26 mouse cellular contexts compared by ENCODE assay signal in the genomic region with DNA sequence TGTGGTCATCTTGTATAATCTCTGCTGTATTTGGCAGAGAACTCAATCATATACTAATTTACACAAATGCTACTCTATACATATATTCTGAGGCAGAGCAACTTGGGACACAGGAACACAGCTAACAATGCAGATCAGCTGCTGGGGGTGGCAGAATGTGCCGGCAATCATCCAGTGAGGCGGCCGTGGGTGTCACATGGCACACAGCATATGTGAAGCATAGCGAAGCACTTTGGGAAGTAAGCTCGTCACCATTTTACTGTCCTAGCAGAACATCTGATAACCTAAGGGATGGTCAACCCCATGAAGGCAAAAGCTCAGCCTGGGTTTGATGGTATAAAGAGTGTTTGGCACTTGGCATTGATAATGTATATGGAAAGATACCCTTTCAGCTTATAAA.
DNase-seq lines count a peak whose midpoint lies in the region; ATAC-seq and TF ChIP-seq lines count a peak whose summit lies in the region.
"Had no signal": no experiment of that assay in that cellular context is flagged by ENCODE, and none has a peak within 500 bp of the region (broad histone marks: within the 10 kb centered on the region; RNA-seq: fewer than 3 reads in every experiment).

No protein-coding gene starts in this region.

- no peak for TF ChIP-seq CTCF in gastrocnemius, adult 2 months (IDR thresholded peaks at IDR 0.05)

- H3K4me3 ChIP-seq in gastrocnemius, adult 2 months, result no peak overlapping the region
- H3K4me3 ChIP-seq: embryonic facial prominence, embryonic 15.5 days; heart, embryonic 13.5 days; hindbrain, embryonic 12.5 days; kidney, embryonic 15.5 days; limb, embryonic 13.5 days; liver, embryonic 12.5 days; midbrain, embryonic 12.5 days; stomach, embryonic 15.5 days had no signal

- DNase-seq in frontal cortex, postnatal 14 days (ENCODE audit: low spot score in 2 of 2), result no peak
- DNase-seq in layer of hippocampus, adult 9-11 months, result peak; percentile 54
- DNase-seq in layer of hippocampus, postnatal 25 days (ENCODE audit: extremely low spot score in 1 of 2, low spot score in 1 of 2), result no peak
- DNase-seq in left cerebral cortex, postnatal 36 days (ENCODE audit: low spot score in 2 of 2), result peak; percentile 19 to 46
- peak; percentile 19 for DNase-seq in right cerebral cortex, postnatal 4 days
- DNase-seq in gastrocnemius, adult 2 months, result no peak
- DNase-seq: adrenal gland, postnatal 14 days; cerebellum, adult 9-10 months; gastrocnemius, postnatal 10 days; heart, postnatal 14 days; kidney, adult 11 months; kidney, postnatal 36 days; lung, adult 18-20 months; lung, postnatal 10 days; thymus, adult 18-20 months; thymus, postnatal 36 days had no signal

- ATAC-seq in frontal cortex, adult (ENCODE audit: low TSS enrichment), result peak; percentile 53; the same call in 1 of the 2 replicates
- ATAC-seq: forebrain, embryonic 14.5 days; liver, embryonic 12.5 days had no signal

- intact Hi-C loops in left cerebral cortex, postnatal 36 days (cut with DNase I), result no loop called here
- intact Hi-C loops in gastrocnemius, adult 2 months (cut with DNase I), result no loop called here

- H3K27ac ChIP-seq in gastrocnemius, adult 2 months, result no peak overlapping the region
- H3K27ac ChIP-seq: embryonic facial prominence, embryonic 15.5 days; heart, embryonic 13.5 days; hindbrain, embryonic 12.5 days; kidney, embryonic 15.5 days; limb, embryonic 13.5 days; liver, embryonic 12.5 days; midbrain, embryonic 12.5 days; stomach, embryonic 15.5 days had no signal

Comparison
In these comparisons a context has a peak if more than half of its experiments do, and no peak if none do; other contexts are left out.
1. DNase-seq: peak in layer of hippocampus, adult 9-11 months (single experiment), left cerebral cortex, postnatal 36 days (2 of 2) and right cerebral cortex, postnatal 4 days (single experiment); none in frontal cortex, postnatal 14 days (0 of 2), layer of hippocampus, postnatal 25 days (0 of 2) and gastrocnemius, adult 2 months (single experiment).